Mouse (Mus musculus): ENCODE results near the gene Clstn1. TPM values are rescaled to one million over a fixed set of nuclear protein-coding genes. Genes with fewer than 3 reads are reported as not detected.

The Clstn1 gene
- total and polyA plus RNA-seq, 3 experiments, result 6.1 to 26.6 TPM; not detected in 1

DNA sequence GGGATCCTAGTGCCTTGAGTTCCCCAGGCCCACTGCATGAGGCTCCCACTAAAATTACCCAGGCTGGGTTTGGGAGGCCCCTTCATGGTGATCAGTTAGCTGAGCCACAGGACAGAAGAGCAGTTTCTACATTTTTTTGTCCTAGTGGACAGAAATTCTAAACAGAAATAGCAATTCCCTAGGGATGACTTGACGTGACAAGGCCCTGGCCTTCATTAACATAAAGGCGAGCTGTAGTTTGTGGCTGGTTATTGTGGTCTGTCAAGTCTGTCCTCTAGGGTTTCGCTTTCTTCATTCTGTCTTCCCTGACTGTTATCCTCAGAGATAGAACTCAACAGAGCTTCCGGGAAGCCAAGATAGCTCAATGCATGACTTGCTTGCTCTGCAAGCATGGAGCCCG lies 55.7 kb downstream of the Clstn1 start:
- TF ChIP-seq GATA1 (IDR thresholded peaks at IDR 0.05; ENCODE audit: low read depth, low read length), result no peak
- no peak for TF ChIP-seq UBTF (IDR thresholded peaks at IDR 0.05; ENCODE audit: borderline replicate concordance, insufficient read depth, low read depth, low read length)
- TF ChIP-seq JUND (IDR thresholded peaks at IDR 0.05; ENCODE audit: low read depth, low read length), result no peak
- no peak for TF ChIP-seq MAZ (IDR thresholded peaks at IDR 0.05; ENCODE audit: low read depth, low read length)
- TF ChIP-seq BHLHE40 (IDR thresholded peaks at IDR 0.05; ENCODE audit: borderline replicate concordance, low read depth, low read length), result no peak
- TF ChIP-seq ZMIZ1 (IDR thresholded peaks at IDR 0.05; ENCODE audit: low read depth, low read length), result no peak
- no peak for TF ChIP-seq TAL1 (IDR thresholded peaks at IDR 0.05; ENCODE audit: low read length)
- TF ChIP-seq RCOR1 (IDR thresholded peaks at IDR 0.05; ENCODE audit: low read depth, low read length), result no peak
- no peak for TF ChIP-seq POLR2A (IDR thresholded peaks at IDR 0.05; ENCODE audit: control insufficient read depth in 1 of 2, insufficient read depth in 1 of 2, low read depth in 1 of 2, low read length in 2 of 2, poor library complexity in 1 of 2)
- Histone ChIP-seq H3K4me3 (ENCODE audit: control insufficient read depth in 1 of 2, insufficient read depth in 1 of 2, low read depth in 2 of 2, low read length in 2 of 2) (no peak overlapping the region), H3K27me3 (ENCODE audit: control insufficient read depth in 1 of 2, insufficient read depth in 2 of 2, low read length in 2 of 2) (no peaks in the 10 kb centered on the region), H3K4me1 (ENCODE audit: control insufficient read depth in 1 of 2, insufficient read depth in 2 of 2, low read length in 2 of 2) (no peaks in the 10 kb centered on the region), H3K9ac (ENCODE audit: control insufficient read depth, low read depth, low read length, poor library complexity, severe bottlenecking) (no peak overlapping the region), H3K9me3 (replicated peaks; ENCODE audit: insufficient read depth, low read length) (no peaks in the 10 kb centered on the region), H3K36me3 (ENCODE audit: control insufficient read depth in 1 of 2, insufficient read depth in 2 of 2, low read length in 2 of 2) (peaks cover 0 to 3% of the 10 kb centered on the region in 2 experiments; a peak in 1 of 4 replicates), H3K79me2 (ENCODE audit: control insufficient read depth, insufficient read depth, low read length, poor library complexity) (no peaks in the 10 kb centered on the region), H3K27ac (ENCODE audit: control insufficient read depth, low read depth, low read length) (no peak overlapping the region)
- DNase-seq (ENCODE audit: low read depth, low spot score), result no peak

DNA sequence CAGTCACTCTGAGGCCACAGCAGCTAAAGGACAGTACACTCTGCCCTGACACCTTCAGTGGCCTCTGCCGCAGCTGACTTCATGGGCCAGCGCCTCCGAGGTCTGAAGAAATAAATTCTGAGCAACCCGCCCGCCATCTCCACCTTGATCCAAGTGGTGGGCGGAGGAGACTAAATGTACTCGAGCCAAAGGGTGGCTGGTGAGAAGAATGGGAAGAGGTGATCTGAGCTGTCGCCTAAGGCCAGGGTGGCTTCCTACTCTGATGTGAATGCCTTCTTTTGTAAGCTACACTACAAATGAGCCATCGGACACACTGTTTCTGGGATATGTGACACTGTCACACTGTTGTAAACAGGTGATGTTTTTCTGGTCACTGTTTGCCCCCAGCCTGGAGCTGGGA lies 59.5 kb downstream of the Clstn1 start:
- Histone ChIP-seq H3K27me3 (ENCODE audit: control insufficient read depth in 1 of 2, insufficient read depth in 2 of 2, low read length in 2 of 2) (no peaks in the 10 kb centered on the region), H3K36me3 (ENCODE audit: control insufficient read depth in 1 of 2, insufficient read depth in 2 of 2, low read length in 2 of 2) (peaks cover 0 to 1% of the 10 kb centered on the region in 2 experiments; a peak in 1 of 4 replicates), H3K9me3 (replicated peaks; ENCODE audit: insufficient read depth, low read length) (no peaks in the 10 kb centered on the region), H3K9ac (ENCODE audit: control insufficient read depth, low read depth, low read length, poor library complexity, severe bottlenecking) (no peak overlapping the region), H3K27ac (ENCODE audit: control insufficient read depth, low read depth, low read length) (no peak overlapping the region), H3K79me2 (ENCODE audit: control insufficient read depth, insufficient read depth, low read length, poor library complexity) (no peaks in the 10 kb centered on the region), H3K4me1 (ENCODE audit: control insufficient read depth in 1 of 2, insufficient read depth in 2 of 2, low read length in 2 of 2) (no peaks in the 10 kb centered on the region), H3K4me3 (ENCODE audit: control insufficient read depth in 1 of 2, insufficient read depth in 1 of 2, low read depth in 2 of 2, low read length in 2 of 2) (no peak overlapping the region)
- TF ChIP-seq CHD1 (IDR thresholded peaks at IDR 0.05; ENCODE audit: low read depth, low read length) (no peak), ZMIZ1 (IDR thresholded peaks at IDR 0.05; ENCODE audit: low read depth, low read length) (no peak), E2F4 (IDR thresholded peaks at IDR 0.05; ENCODE audit: borderline replicate concordance, low read depth, low read length) (no peak), POLR2A (IDR thresholded peaks at IDR 0.05; ENCODE audit: control insufficient read depth in 1 of 2, insufficient read depth in 1 of 2, low read depth in 1 of 2, low read length in 2 of 2, poor library complexity in 1 of 2) (no peak), KAT2A (conservative IDR thresholded peaks at IDR 0.05; ENCODE audit: low read depth, low read length) (no peak), GABPA (IDR thresholded peaks at IDR 0.05; ENCODE audit: low read depth, low read length) (no peak), EP300 (IDR thresholded peaks at IDR 0.05; ENCODE audit: low read depth in 1 of 2, low read length in 2 of 2) (no peak), HCFC1 (IDR thresholded peaks at IDR 0.05; ENCODE audit: low read depth, low read length) (no peak), MAFK (IDR thresholded peaks at IDR 0.05; ENCODE audit: borderline replicate concordance, low read depth, low read length) (no peak), GATA1 (IDR thresholded peaks at IDR 0.05; ENCODE audit: low read depth, low read length) (no peak), ZNF384 (IDR thresholded peaks at IDR 0.05; ENCODE audit: low read depth, low read length) (no peak), ELF1 (IDR thresholded peaks at IDR 0.05; ENCODE audit: low read depth, low read length) (no peak), TBP (IDR thresholded peaks at IDR 0.05; ENCODE audit: low read depth, low read length) (no peak), BHLHE40 (IDR thresholded peaks at IDR 0.05; ENCODE audit: borderline replicate concordance, low read depth, low read length) (no peak), CHD2 (IDR thresholded peaks at IDR 0.05; ENCODE audit: low read length) (no peak), NELFE (IDR thresholded peaks at IDR 0.05; ENCODE audit: low read depth, low read length) (no peak), MYC (IDR thresholded peaks at IDR 0.05; ENCODE audit: low read depth, low read length) (no peak), MYB (IDR thresholded peaks at IDR 0.05; ENCODE audit: low read depth, low read length) (no peak)
- no peak for DNase-seq (ENCODE audit: low read depth, low spot score)
